Mouse (Mus musculus): Measurements from ENCODE around the gene Olfr513.

The Olfr513 gene

DNA sequence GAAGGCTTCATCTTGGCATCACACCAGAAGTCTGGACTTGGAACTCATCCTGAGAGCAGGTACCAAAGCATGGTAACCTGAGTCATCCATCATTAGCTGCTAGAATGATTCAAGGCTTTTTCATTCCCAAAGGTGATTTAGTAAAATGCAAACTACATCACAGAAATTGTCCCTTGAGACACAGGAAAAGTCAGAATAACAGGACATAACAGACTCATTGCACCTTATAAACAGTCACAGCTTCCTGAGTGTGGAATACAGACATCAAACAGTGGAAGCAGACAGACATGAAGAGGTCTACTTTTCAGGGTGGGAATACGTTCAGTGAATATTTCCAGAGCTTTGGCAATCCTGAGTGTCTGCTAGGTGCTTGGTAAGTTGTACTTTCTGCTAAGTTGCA, at the start of gene Olfr513:
Gene Olfr513 (plus strand): TSS at position 301 of the 400 bp plus-strand sequence.
- no peak for DNase-seq (ENCODE audit: low spot score in 2 of 2)

DNA sequence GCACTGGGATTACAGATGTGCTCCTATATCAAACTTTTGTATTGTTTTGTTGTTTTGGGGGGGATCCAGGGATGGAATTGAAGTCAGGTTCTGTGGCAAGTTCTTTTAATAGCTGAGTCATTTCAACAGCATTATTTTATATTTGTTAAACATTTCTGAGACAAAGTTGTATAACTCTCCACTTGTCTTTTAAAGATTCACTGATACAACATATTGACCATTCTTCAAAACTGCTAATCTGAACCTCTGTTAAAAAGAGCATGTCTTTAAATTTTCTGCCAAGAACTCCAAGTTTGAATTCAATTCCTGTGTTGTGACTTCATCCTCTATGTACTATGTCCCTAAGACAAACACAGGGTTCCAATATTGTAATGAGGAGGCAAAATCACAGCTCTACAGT, 37.8 kb upstream of the Olfr513 start, which contains the start of gene Olfr512:
Gene Olfr512 (plus strand): TSS at position 301 of the 400 bp plus-strand sequence.
- DNase-seq (ENCODE audit: low spot score in 2 of 2) = no peak

DNA sequence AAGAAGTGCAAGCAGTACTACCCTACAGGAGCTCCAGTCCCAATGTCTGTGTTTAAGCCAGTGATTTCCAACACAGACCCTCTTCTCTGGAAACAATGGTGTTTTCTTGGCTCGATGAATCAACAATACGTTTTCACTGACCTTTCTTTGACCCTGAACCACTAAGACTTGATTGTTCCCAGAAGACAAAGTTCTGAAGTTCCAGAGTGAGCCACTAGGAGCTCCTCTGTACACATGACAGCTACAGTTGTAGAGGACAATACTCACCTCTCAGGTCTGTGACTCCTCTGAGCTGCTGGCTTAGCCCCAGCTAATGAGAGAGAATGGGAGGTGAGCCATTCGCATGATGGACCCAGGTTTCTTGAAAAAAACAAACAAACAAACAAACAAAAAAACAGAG, 9.6 kb downstream of the Olfr513 start:
- no peak for DNase-seq (ENCODE audit: low spot score in 2 of 2)

DNA sequence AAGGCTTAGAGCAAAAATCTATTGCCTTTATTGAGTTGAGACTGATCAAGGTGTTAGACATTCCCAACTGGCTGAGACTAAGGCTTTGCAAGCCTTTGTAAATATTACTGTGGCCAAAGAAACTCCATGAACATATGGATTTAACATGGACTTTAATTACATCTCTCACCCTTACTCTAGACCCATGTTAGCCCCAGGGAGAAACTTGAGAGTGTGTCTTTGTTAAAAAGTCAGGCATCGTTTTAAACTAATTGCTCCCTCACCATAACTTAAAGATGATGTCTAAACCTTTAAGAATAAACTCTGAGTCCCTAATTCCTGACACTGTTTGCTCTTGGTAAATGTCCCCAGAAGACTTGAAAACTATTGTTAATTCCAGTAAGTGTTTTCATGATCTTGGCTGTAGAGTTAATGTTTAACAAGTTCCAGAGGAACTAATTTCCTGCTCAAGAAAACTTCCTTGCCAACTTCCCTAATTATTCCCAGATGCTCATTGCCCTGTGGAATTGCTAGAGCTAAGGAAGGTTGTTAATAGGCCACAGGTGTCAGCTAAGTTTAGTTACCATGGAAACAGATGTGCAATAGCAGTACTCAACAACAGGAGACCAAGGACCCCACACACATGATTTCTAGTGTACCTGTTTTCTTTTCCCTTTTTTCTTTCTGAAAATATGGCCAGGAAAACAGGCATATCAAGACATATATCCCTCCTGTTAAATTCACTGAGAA, 46.6 kb downstream of the Olfr513 start:
- no peak for DNase-seq (ENCODE audit: low spot score in 2 of 2)

Data from right cerebral cortex, adult 2 months (tissue).